ENCODE assay signal across 14 mouse cellular contexts in the genomic region with DNA sequence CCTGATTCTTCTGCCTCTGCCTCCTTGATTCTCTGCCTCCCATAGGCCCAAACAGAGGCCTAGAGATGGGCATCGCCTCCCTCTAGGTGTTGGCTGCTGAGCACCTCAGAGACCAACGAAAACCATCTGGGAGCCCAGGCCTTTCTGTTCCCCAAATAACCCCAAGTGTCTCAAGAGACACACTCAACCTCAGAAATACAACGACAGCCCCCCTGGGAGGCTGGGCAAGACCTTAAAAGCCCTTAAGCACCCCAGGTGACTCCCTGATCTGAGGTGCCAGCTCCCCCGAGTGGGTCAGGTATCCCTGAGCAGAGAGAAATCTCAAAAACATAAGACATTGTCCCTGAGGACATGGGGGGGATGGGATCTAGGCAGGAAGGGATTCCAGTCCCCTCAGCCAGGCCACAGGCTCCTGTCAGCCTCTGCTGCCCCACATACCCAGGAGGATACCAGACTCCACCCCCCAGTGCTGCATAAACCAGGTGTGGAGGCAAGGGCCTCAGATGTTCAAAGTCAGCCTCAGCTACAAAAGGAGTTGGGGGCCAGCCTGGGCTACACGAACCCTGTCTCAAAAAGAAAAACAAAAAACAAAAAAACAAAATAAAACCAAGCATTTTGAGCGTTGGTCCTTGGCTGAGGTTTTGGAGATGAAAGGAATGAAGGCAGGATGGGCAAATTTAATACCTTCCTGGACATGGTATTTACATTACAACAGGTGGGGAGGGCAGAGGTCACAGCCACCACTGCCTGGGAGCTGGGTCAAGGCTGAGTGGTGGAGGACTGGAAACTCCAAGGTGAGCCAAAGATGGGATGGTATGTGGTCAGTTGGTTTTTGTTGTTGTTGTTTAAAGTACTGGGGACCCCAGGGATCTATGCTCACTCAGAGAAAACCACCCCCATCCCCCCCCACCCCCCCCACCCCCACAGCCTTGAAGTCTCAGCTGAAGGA. TPM values are rescaled to one million over a fixed set of nuclear protein-coding genes. Genes with fewer than 3 reads are reported as not detected.
"Had no signal": no experiment of that assay in that cellular context is flagged by ENCODE, and none has a peak within 500 bp of the region (broad histone marks: within the 10 kb centered on the region; RNA-seq: fewer than 3 reads in every experiment).

No protein-coding gene starts in this region.

- H3K27ac ChIP-seq: layer of hippocampus, adult 2 months; liver, embryonic 15.5 days; macrophage; midbrain, embryonic 15.5 days; neural tube, embryonic 12.5 days; stomach, embryonic 15.5 days had no signal

- H3K27me3 ChIP-seq: liver, embryonic 15.5 days; megakaryocyte, embryonic 14.5 days; midbrain, embryonic 15.5 days; neural tube, embryonic 12.5 days; stomach, embryonic 15.5 days had no signal

- H3K4me2 ChIP-seq: liver, embryonic 11.5 days; liver, embryonic 15.5 days; lung, embryonic 14.5 days; midbrain, embryonic 11.5 days; midbrain, embryonic 15.5 days; neural tube, embryonic 12.5 days; stomach, embryonic 15.5 days had no signal

- ATAC-seq: midbrain, embryonic 15.5 days had no signal

- H3K9ac ChIP-seq: liver, embryonic 15.5 days; lung, embryonic 14.5 days; midbrain, embryonic 15.5 days; neural tube, embryonic 12.5 days; stomach, embryonic 15.5 days had no signal

- H3K4me1 ChIP-seq: neural tube, embryonic 12.5 days had no signal

- H3K4me3 ChIP-seq: layer of hippocampus, adult 2 months; liver, embryonic 15.5 days; megakaryocyte, embryonic 14.5 days; midbrain, embryonic 15.5 days; neural tube, embryonic 12.5 days; stomach, embryonic 15.5 days had no signal

- H3K36me3 ChIP-seq: liver, embryonic 15.5 days; midbrain, embryonic 15.5 days; neural tube, embryonic 12.5 days; stomach, embryonic 15.5 days had no signal

- DNase-seq: kidney, adult 9 months; lung, embryonic 14.5 days; retina, postnatal 1 day; thymus, postnatal 25 days had no signal

- H3K9me3 ChIP-seq: liver, embryonic 15.5 days; midbrain, embryonic 15.5 days; neural tube, embryonic 12.5 days; stomach, embryonic 15.5 days had no signal

RNA-seq across cellular contexts. Expression of a gene that starts 46.8 kb away (rescaled TPM):
- total RNA-seq: monocyte, adult 5-6 weeks had no signal
